In the genomic region with DNA sequence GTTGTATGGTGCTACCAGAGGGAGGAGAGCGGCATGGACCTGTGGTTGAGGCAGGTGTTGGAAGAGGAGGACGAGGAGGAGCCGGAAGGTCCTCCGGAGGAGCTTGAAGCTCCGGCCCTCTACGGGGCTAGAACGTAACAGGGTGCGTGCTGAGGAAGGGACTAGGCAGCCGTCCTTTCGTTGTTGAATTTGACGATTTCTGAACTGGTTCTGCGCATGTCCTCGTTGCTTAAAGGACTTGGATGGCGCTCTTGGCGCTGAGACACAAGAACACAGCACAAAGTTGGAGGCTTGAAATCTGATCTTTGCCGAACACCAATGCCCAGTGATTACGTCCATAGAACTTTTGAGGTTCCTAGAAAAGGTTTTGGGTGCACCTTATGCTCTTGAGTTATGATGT, we compare ENCODE assay signal across 8 mouse cellular contexts. TPM values are rescaled to one million over a fixed set of nuclear protein-coding genes. Genes with fewer than 3 reads are reported as not detected.
DNase-seq lines count a peak whose midpoint lies in the region; ATAC-seq and TF ChIP-seq lines count a peak whose summit lies in the region.

No protein-coding gene starts in this region.

- ATAC-seq in heart, embryonic 12.5 days (ENCODE audit: insufficient number of reproducible peaks, low FRiP score), result no peak
- ATAC-seq in forebrain, embryonic 14.5 days, result no peak
- peak; percentile 20 for ATAC-seq in liver, postnatal 0 days

- no peak for TF ChIP-seq CTCF in liver, postnatal 0 days (IDR thresholded peaks at IDR 0.05; ENCODE audit: low read depth)

- TF ChIP-seq EP300 in liver, postnatal 0 days (IDR thresholded peaks at IDR 0.05; ENCODE audit: low read depth), result no peak

- peak overlapping the region; percentile 88 for H3K9ac ChIP-seq in heart, embryonic 12.5 days
- H3K9ac ChIP-seq in ES-E14 (ENCODE audit: insufficient read depth, low read depth, low read length, poor library complexity, severe bottlenecking), result peak overlapping the region; percentile 83
- H3K9ac ChIP-seq in forebrain, embryonic 14.5 days (ENCODE audit: low read length), result peak overlapping the region; percentile 92
- H3K9ac ChIP-seq in liver, postnatal 0 days (replicated peaks), result peak overlapping the region; percentile 89

- intact Hi-C loops in heart, postnatal 10 days (cut with DNase I), result loop anchor here (5.0 kb wide), 1 partner anchor 73 kb away; no protein-coding TSS in a partner anchor

- H3K9me3 ChIP-seq in heart, embryonic 12.5 days (replicated peaks), result no peaks in the 10 kb centered on the region
- H3K9me3 ChIP-seq in ES-E14 (ENCODE audit: control insufficient read depth, insufficient read depth, low read depth, low read length), result no peaks in the 10 kb centered on the region
- no peaks in the 10 kb centered on the region for H3K9me3 ChIP-seq in forebrain, embryonic 14.5 days (replicated peaks; ENCODE audit: control insufficient read depth, low read length)
- H3K9me3 ChIP-seq in liver, postnatal 0 days (ENCODE audit: low read length), result no peaks in the 10 kb centered on the region

- peaks cover 25% of the 10 kb centered on the region for H3K4me1 ChIP-seq in heart, embryonic 12.5 days (replicated peaks)
- H3K4me1 ChIP-seq in ES-E14 (ENCODE audit: control insufficient read depth in 2 of 2, insufficient read depth in 2 of 2, low read length in 2 of 2, poor library complexity in 1 of 2), result peaks cover 0 to 2% of the 10 kb centered on the region in 2 experiments; a peak in 1 of 4 replicates
- peaks cover 22% of the 10 kb centered on the region for H3K4me1 ChIP-seq in forebrain, embryonic 14.5 days (ENCODE audit: control insufficient read depth, insufficient read depth, low read length)
- peaks cover 31% of the 10 kb centered on the region for H3K4me1 ChIP-seq in liver, postnatal 0 days (ENCODE audit: insufficient read depth)

- WGBS in heart, embryonic 12.5 days, result 6% methylated on average over 17 of the region's 17 CpGs
- WGBS in forebrain, embryonic 14.5 days, result 7% methylated on average over 17 of the region's 17 CpGs
- WGBS in liver, postnatal 0 days (ENCODE audit: insufficient replicate concordance), result 7% methylated on average over 17 of the region's 17 CpGs

- in situ Hi-C loops in ES-E14 (cut with MboI; ENCODE audit: low sequenced_read_pairs in 2 of 2, unreplicated experiment in 2 of 2), result no loop called here

- peak overlapping the region; percentile 93 for H3K4me2 ChIP-seq in heart, embryonic 12.5 days
- peak overlapping the region; percentile 98 for H3K4me2 ChIP-seq in forebrain, embryonic 14.5 days (ENCODE audit: low read length)
- H3K4me2 ChIP-seq in liver, postnatal 0 days (ENCODE audit: low read depth, low read length), result peak overlapping the region; percentile 98

- H3K27me3 ChIP-seq in heart, embryonic 12.5 days (replicated peaks), result peaks cover 15% of the 10 kb centered on the region
- H3K27me3 ChIP-seq in forebrain, embryonic 14.5 days (replicated peaks; ENCODE audit: control insufficient read depth, insufficient read depth, low read length), result no peaks in the 10 kb centered on the region
- H3K27me3 ChIP-seq in liver, postnatal 0 days (ENCODE audit: insufficient read depth, low read length), result no peaks in the 10 kb centered on the region

- peaks cover 3% of the 10 kb centered on the region; the same call in 1 of the 2 replicates for H3K36me3 ChIP-seq in heart, embryonic 12.5 days
- 0 out of 2 replicates have a peak, but pooled peaks cover 2% of the 10 kb centered on the region for H3K36me3 ChIP-seq in ES-E14 (ENCODE audit: control insufficient read depth, insufficient read depth, low read length, poor library complexity, severe bottlenecking)
- H3K36me3 ChIP-seq in forebrain, embryonic 14.5 days (ENCODE audit: control insufficient read depth, insufficient read depth, low read length), result 0 out of 2 replicates have a peak, but pooled peaks cover 3% of the 10 kb centered on the region
- H3K36me3 ChIP-seq in liver, postnatal 0 days (replicated peaks; ENCODE audit: insufficient read depth, low read length), result no peaks in the 10 kb centered on the region

- H3K27ac ChIP-seq in heart, embryonic 12.5 days (ENCODE audit: poor library complexity, severe bottlenecking), result peak overlapping the region; percentile 62; the same call in 1 of the 2 replicates
- H3K27ac ChIP-seq in ES-E14 (ENCODE audit: insufficient read depth, low read depth, low read length, poor library complexity, severe bottlenecking), result no peak overlapping the region
- H3K27ac ChIP-seq in forebrain, embryonic 14.5 days (ENCODE audit: low read depth, low read length), result peak overlapping the region; percentile 55; the same call in 1 of the 2 replicates
- peak overlapping the region; percentile 95 for H3K27ac ChIP-seq in liver, postnatal 0 days (ENCODE audit: low read depth)

- DNase-seq in heart, postnatal 10 days, result no peak
- no peak for DNase-seq in ES-E14 (ENCODE audit: low read depth, low spot score)
- no peak for DNase-seq in forebrain, embryonic 14.5 days (ENCODE audit: low spot score)
- DNase-seq in liver, postnatal 0 days, result no peak
- no peak for DNase-seq in adrenal gland, postnatal 36 days
- DNase-seq in natural killer cell, adult 2 months (ENCODE audit: low spot score in 2 of 2), result no peak
- DNase-seq in thymus, postnatal 14 days, result no peak

- peak overlapping the region; percentile 87 for H3K4me3 ChIP-seq in heart, embryonic 12.5 days
- peak overlapping the region; percentile 81 to 86 for H3K4me3 ChIP-seq in ES-E14 (ENCODE audit: insufficient read depth in 1 of 2, low read depth in 1 of 2, low read length in 2 of 2, poor library complexity in 1 of 2, severe bottlenecking in 1 of 2)
- peak overlapping the region; percentile 84 for H3K4me3 ChIP-seq in forebrain, embryonic 14.5 days (ENCODE audit: low read depth, low read length)
- H3K4me3 ChIP-seq in liver, postnatal 0 days (ENCODE audit: low read depth, low read length), result peak overlapping the region; percentile 93

TF ChIP-seq in ES-E14, 5 proteins besides CTCF, POLR2A, EP300 and RAD21:
- no peak for TF ChIP-seq ZC3H11A (IDR thresholded peaks at IDR 0.05; ENCODE audit: borderline replicate concordance, low read depth, low read length)
- no peak for TF ChIP-seq HCFC1 (IDR thresholded peaks at IDR 0.05; ENCODE audit: borderline replicate concordance, insufficient read depth, low read length)
- no peak for TF ChIP-seq ZNF384 (IDR thresholded peaks at IDR 0.05; ENCODE audit: low read depth, low read length)
- TF ChIP-seq MAFK (IDR thresholded peaks at IDR 0.05; ENCODE audit: insufficient read depth, low read depth, low read length), result no peak
- no peak for TF ChIP-seq CHD2 (IDR thresholded peaks at IDR 0.05; ENCODE audit: low read depth, low read length)

RNA-seq across cellular contexts. Expression of gene BC003965, which starts 0.6 kb away (rescaled TPM):
- polyA plus RNA-seq in heart, embryonic 12.5 days (2016; fragmentation: Nextera tagmentation; extraction: Ambion mirVana), result 25.1 and 25.9 TPM in 2 replicates
- total RNA-seq in heart, postnatal 10 days (2021), result 10 to 100 TPM; 18.4 to 18.8 TPM
- 22.8 and 25.5 TPM in 2 replicates for total RNA-seq in ES-E14 (2012; rRNA removed)
- 35.5 and 39.6 TPM in 2 replicates for polyA plus RNA-seq in forebrain, embryonic 14.5 days (2014; fragmentation: Nextera tagmentation; extraction: Ambion mirVana)
- polyA plus RNA-seq in liver, postnatal 0 days (2015; fragmentation: Nextera tagmentation; extraction: Ambion mirVana), result 15.6 and 15.8 TPM in 2 replicates
- total RNA-seq in adrenal gland, postnatal 36 days (2021), result 10 to 100 TPM; 18.7 to 20.7 TPM

RNA-seq across cellular contexts. Expression of gene Unkl, which starts 3.2 kb away (rescaled TPM):
- 5.1 and 6.3 TPM in 2 replicates for polyA plus RNA-seq in heart, embryonic 12.5 days (2016; fragmentation: Nextera tagmentation; extraction: Ambion mirVana)
- 10 to 100 TPM in 1 of 2 experiments, 1 to 10 TPM in 1; 10.0 to 10.1 TPM for total RNA-seq in heart, postnatal 10 days (2021)
- 12.4 and 14.8 TPM in 2 replicates for total RNA-seq in ES-E14 (2012; rRNA removed)
- 6.2 and 8.2 TPM in 2 replicates for polyA plus RNA-seq in forebrain, embryonic 14.5 days (2014; fragmentation: Nextera tagmentation; extraction: Ambion mirVana)
- polyA plus RNA-seq in liver, postnatal 0 days (2015; fragmentation: Nextera tagmentation; extraction: Ambion mirVana), result 2.3 and 3.4 TPM in 2 replicates
- 10 to 100 TPM; 16.5 to 17.6 TPM for total RNA-seq in adrenal gland, postnatal 36 days (2021)

RNA-seq across cellular contexts. Expression of gene Gm38655, which starts 9.7 kb away (rescaled TPM):
- not detected in 2 replicates for polyA plus RNA-seq in heart, embryonic 12.5 days (2016; fragmentation: Nextera tagmentation; extraction: Ambion mirVana)
- total RNA-seq in heart, postnatal 10 days (2021), result not detected
- total RNA-seq in ES-E14 (2012; rRNA removed), result not detected in 2 replicates
- polyA plus RNA-seq in forebrain, embryonic 14.5 days (2014; fragmentation: Nextera tagmentation; extraction: Ambion mirVana), result not detected in 2 replicates
- not detected in 2 replicates for polyA plus RNA-seq in liver, postnatal 0 days (2015; fragmentation: Nextera tagmentation; extraction: Ambion mirVana)
- total RNA-seq in adrenal gland, postnatal 36 days (2021), result under 1 TPM in 1 of 2 experiments, not detected in 1; 0.43 TPM

RNA-seq across cellular contexts. Expression of gene Ccdc154, which starts 22.7 kb away (rescaled TPM):
- polyA plus RNA-seq in heart, embryonic 12.5 days (2016; fragmentation: Nextera tagmentation; extraction: Ambion mirVana), result not detected in 2 replicates
- under 1 TPM in 1 of 2 experiments, not detected in 1; 0.10 TPM for total RNA-seq in heart, postnatal 10 days (2021)
- 0.18 and 0.32 TPM in 2 replicates for total RNA-seq in ES-E14 (2012; rRNA removed)
- polyA plus RNA-seq in forebrain, embryonic 14.5 days (2014; fragmentation: Nextera tagmentation; extraction: Ambion mirVana), result not detected in 2 replicates
- polyA plus RNA-seq in liver, postnatal 0 days (2015; fragmentation: Nextera tagmentation; extraction: Ambion mirVana), result not detected in 2 replicates
- not detected for total RNA-seq in adrenal gland, postnatal 36 days (2021)

RNA-seq across cellular contexts. Expression of gene Clcn7, which starts 51.8 kb away (rescaled TPM):
- polyA plus RNA-seq in heart, embryonic 12.5 days (2016; fragmentation: Nextera tagmentation; extraction: Ambion mirVana), result 19.5 and 21.1 TPM in 2 replicates
- total RNA-seq in heart, postnatal 10 days (2021), result 10 to 100 TPM; 27.7 to 28.8 TPM
- 35.0 and 62.4 TPM in 2 replicates for total RNA-seq in ES-E14 (2012; rRNA removed)
- 18.9 and 25.0 TPM in 2 replicates for polyA plus RNA-seq in forebrain, embryonic 14.5 days (2014; fragmentation: Nextera tagmentation; extraction: Ambion mirVana)
- polyA plus RNA-seq in liver, postnatal 0 days (2015; fragmentation: Nextera tagmentation; extraction: Ambion mirVana), result 7.3 and 8.6 TPM in 2 replicates
- total RNA-seq in adrenal gland, postnatal 36 days (2021), result 10 to 100 TPM; 42.0 to 43.8 TPM
